Mouse (Mus musculus) liver, adult 2 months (tissue): ENCODE data around the gene Pde7b. TPM values are rescaled to one million over a fixed set of nuclear protein-coding genes. Genes with fewer than 3 reads are reported as not detected.
A peak's percentile ranks its signal among the peaks of the same experiment; 100 is the strongest.
"Not testable (repeated sequence)": the region's sequence is repeated elsewhere in the genome, so short reads cannot be mapped to it uniquely, and the experiment has no call there.

Source experiments
- DNase-seq: peaks from one replicate; pipeline ENCODE4 v3.0.0-alpha.2; 2011; ENCODE audit warnings: low read depth, low spot score; ENCODE audit errors: extremely low read depth
- H3K27ac ChIP-seq: fragments of 200-500 bp; replicated peaks from 2 replicates; pipeline ENCODE4 v1.5.1; 2012; ENCODE audit warnings: low read depth, mild to moderate bottlenecking, control low read depth, inconsistent platforms, low read length; ENCODE audit not compliant: insufficient read depth
- H3K27me3 ChIP-seq: fragments of 200-500 bp; 2 replicates; pipeline ENCODE4 v1.6.1; 2012; ENCODE audit warnings: mild to moderate bottlenecking, moderate library complexity, low read length, inconsistent platforms; ENCODE audit not compliant: control insufficient read depth, insufficient read depth
- H3K36me3 ChIP-seq: fragments of 200-500 bp; 2 replicates; pipeline ENCODE4 v1.6.1; 2012; ENCODE audit warnings: low read length, inconsistent platforms; ENCODE audit not compliant: control insufficient read depth, insufficient read depth
- H3K4me1 ChIP-seq: fragments of 200-500 bp; 2 replicates; pipeline ENCODE4 v1.6.1; 2011; ENCODE audit warnings: low read length; ENCODE audit not compliant: control insufficient read depth, insufficient read depth
- H3K4me3 ChIP-seq: fragments of 200-500 bp; 2 replicates; pipeline ENCODE4 v1.5.1; 2011; ENCODE audit warnings: low read depth, mild to moderate bottlenecking, control low read depth, low read length, moderate library complexity; ENCODE audit not compliant: insufficient read depth
- H3K79me2 ChIP-seq: fragments of 200-500 bp; 2 replicates; pipeline ENCODE4 v1.6.1; 2012; ENCODE audit warnings: inconsistent platforms, mild to moderate bottlenecking, low read length, moderate library complexity; ENCODE audit not compliant: control insufficient read depth, insufficient read depth
- H3K9ac ChIP-seq: fragments of 200-500 bp; 2 replicates; pipeline ENCODE4 v1.6.1; 2012; ENCODE audit warnings: low read depth, mild to moderate bottlenecking, control low read depth, inconsistent platforms, low read length
- CTCF ChIP-seq: fragments of 200-500 bp; IDR thresholded peaks from 2 replicates; pipeline ENCODE4 v1.5.1; 2011; ENCODE audit warnings: low read depth, low read length, control low read depth
- POLR2A ChIP-seq: fragments of 200-500 bp; IDR thresholded peaks from 2 replicates; pipeline ENCODE4 v1.6.1; 2011; ENCODE audit warnings: low read length, control low read depth; ENCODE audit not compliant: insufficient read depth; ENCODE audit errors: extremely low read depth
- WGBS: fragments of 180-500 bp; shearing (Covaris S2); methylation state at CpG from one replicate; pipeline ENCODE4 v1.1.7; 2018; 5-methylcytosine and 5-hydroxymethylcytosine counted together
- polyA plus RNA-seq: library from polyadenylated mRNA; depleted of rRNA; stranded (reverse); fragments of >200 nt; gene quantifications from 2 replicates; pipeline ENCODE4 v1.2.3, GENCODE M21; 2012
- total RNA-seq: library from RNA; depleted of rRNA; stranded (reverse); fragments of >200 nt; gene quantifications from 2 replicates; pipeline ENCODE4 v1.2.3, GENCODE M21; 2014

Gene Pde7b
- total and polyA plus RNA-seq, 2 experiments = 3.1 to 7.9 TPM

DNA sequence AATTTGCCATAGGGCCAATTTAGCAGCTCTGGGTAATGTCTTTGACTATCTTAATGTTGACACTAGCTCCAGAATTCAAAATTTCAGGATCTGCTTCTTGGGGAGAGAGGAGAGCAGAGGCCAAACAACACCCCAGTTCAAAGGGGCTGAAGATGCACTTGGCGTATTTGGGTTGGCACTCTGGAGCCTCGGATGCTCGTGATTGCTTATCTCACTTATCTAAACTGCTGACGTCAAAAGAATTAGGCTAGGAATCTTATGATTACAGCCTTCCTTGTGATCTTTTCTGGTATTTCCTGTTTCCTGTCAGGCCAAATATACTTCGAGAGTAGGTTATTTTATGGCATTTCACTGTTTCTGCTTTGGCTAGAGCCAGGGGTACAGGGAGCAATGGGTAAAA lies 191.1 kb downstream of the Pde7b start:
- Histone ChIP-seq H3K27ac (peak overlapping the region; percentile 68), H3K4me1 (no peaks in the 10 kb centered on the region; the same call in 1 of the 2 replicates), H3K27me3 (no peaks in the 10 kb centered on the region), H3K36me3 (no peaks in the 10 kb centered on the region), H3K79me2 (no peaks in the 10 kb centered on the region), H3K4me3 (no peak overlapping the region), H3K9ac (no peak overlapping the region)
- TF ChIP-seq POLR2A = no peak
- TF ChIP-seq CTCF = no peak
- 46% methylated on average over 5 of the region's 5 CpGs for WGBS
- peak; percentile 26 for DNase-seq

DNA sequence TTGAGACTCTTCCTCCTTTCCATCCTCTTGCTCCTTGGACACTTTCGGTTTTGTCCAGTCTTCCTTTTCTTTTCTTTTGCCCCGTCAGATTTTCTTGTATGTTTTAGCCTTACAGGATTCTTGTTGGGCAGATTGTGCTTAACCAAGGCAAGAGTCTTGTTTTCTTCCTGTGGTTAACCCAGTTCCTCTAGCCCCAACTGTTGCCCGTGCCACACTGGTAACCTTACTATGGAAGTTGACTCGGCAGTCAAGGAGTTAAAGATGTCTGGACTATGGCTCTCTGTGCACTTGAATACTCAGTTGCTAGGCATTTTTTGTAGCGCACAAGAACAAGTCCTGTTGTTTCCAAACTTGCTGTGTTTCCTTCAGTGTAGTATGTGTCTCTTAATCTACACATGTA lies 193.0 kb downstream of the Pde7b start:
- Histone ChIP-seq H3K36me3 (no peaks in the 10 kb centered on the region), H3K9ac (no peak overlapping the region), H3K4me3 (no peak overlapping the region), H3K79me2 (no peaks in the 10 kb centered on the region), H3K27me3 (no peaks in the 10 kb centered on the region), H3K4me1 (no peaks in the 10 kb centered on the region; the same call in 1 of the 2 replicates), H3K27ac (no peak overlapping the region)
- DNase-seq = no peak
- no peak for TF ChIP-seq CTCF
- no peak for TF ChIP-seq POLR2A
- 82% methylated on average over 5 of the region's 5 CpGs for WGBS

DNA sequence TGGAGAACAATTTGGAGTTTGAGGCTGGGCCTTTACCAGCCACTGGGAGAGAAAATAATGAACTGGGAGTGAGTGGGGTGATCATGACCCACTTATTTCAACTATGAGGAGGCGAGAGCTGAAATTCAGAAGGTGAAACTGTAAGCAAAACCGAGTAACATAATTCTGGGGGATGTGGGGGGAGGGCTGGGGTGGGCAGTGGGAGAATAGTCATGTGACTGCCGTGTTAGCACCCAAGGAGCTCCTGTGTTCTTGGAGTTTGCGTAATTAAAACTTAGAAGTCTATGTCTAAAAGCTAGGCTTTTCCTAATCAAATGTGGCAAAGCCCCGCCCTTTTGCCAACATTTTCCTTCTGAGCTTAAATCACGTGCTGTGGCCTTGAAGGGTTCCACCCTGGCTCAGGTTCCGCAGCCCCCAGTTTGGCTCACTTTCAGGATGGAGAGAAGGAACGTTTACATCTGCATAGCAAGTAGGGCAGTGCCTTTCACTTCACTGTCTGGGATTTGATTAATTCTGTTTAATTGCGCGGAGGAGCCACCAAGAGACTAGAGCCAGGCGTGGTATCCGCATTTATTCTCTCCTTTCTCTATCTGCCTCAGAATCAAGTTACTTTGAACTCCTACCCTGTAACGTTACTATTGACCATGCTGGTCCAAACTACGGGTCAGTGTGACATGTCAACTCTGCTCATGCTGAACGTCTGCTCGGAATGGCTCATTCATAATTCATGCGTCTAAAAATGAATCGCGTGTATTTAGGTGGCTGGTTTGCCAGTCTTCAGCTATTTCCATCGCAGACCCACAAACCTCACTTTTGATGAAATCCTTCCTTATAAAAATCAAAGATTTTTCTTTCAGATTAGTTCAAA lies 196.1 kb downstream of the Pde7b start:
- H3K4me1 ChIP-seq = no peaks in the 10 kb centered on the region
- WGBS = 89% methylated on average over 20 of the region's 20 CpGs
- no peak overlapping the region for H3K4me3 ChIP-seq
- TF ChIP-seq POLR2A (no peak), CTCF (no peak)
- H3K79me2 ChIP-seq = no peaks in the 10 kb centered on the region; the same call in 1 of the 2 replicates
- no peak overlapping the region for H3K9ac ChIP-seq
- no peak overlapping the region for H3K27ac ChIP-seq
- no peaks in the 10 kb centered on the region for H3K36me3 ChIP-seq
- no peak for DNase-seq
- no peaks in the 10 kb centered on the region for H3K27me3 ChIP-seq

DNA sequence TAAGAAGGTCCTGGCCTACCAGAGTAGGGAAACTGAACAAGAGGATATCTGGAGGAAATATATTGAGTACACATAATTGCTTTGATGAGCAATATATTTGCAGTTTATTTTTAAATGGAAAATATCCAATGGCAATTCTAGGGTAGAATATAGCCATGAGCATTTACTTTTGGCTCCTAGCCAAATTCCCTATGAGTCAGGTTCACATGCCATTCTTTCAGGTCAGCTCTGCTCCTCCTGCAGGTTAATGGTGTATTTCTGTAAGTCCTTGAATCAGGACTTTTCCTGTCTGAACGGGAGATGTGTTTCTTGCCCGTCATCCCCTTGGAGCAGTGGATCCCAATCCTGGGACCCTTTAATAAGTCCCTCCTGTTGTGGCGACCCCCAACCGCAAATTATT lies 197.1 kb downstream of the Pde7b start:
- no peak for TF ChIP-seq CTCF
- no peak for TF ChIP-seq POLR2A

DNA sequence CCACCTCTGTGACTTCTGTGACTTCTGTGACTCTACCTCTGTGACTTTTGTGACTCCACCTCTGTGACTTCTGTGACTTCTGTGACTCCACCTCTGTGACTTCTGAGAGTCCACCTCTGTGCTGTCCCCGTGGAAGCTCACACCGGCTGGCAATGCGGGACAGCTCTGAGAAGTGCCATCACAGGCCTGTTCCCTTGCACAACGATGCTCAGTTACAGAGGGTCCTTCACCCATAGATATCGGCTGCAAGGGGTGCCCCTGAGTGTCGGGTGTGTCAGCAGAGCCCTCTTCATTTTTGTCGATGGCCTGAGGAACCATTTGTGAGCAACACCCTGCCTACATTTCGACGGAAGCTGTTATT lies 206.4 kb downstream of the Pde7b start:
- Histone ChIP-seq H3K27ac (peak overlapping the region; percentile 32), H3K36me3 (peaks cover 1% of the 10 kb centered on the region; the same call in 1 of the 2 replicates), H3K4me3 (no peak overlapping the region), H3K4me1 (peaks cover 12% of the 10 kb centered on the region; the same call in 1 of the 2 replicates), H3K27me3 (no peaks in the 10 kb centered on the region), H3K79me2 (peaks cover 3% of the 10 kb centered on the region; the same call in 1 of the 2 replicates), H3K9ac (peak overlapping the region; percentile 62)
- peak; percentile 85 for DNase-seq
- 63% methylated on average over 9 of the region's 9 CpGs for WGBS
- no peak for TF ChIP-seq CTCF
- no peak for TF ChIP-seq POLR2A

More for the DNA sequence above, 197.1 kb downstream of the Pde7b start:
- Histone ChIP-seq H3K4me1 (no peaks in the 10 kb centered on the region), H3K4me3 (no peak overlapping the region), H3K27me3 (no peaks in the 10 kb centered on the region), H3K36me3 (no peaks in the 10 kb centered on the region), H3K9ac (no peak overlapping the region), H3K79me2 (no peaks in the 10 kb centered on the region; the same call in 1 of the 2 replicates), H3K27ac (no peak overlapping the region)
- no peak for DNase-seq
- 89% methylated on average over 4 of the region's 4 CpGs for WGBS

DNA sequence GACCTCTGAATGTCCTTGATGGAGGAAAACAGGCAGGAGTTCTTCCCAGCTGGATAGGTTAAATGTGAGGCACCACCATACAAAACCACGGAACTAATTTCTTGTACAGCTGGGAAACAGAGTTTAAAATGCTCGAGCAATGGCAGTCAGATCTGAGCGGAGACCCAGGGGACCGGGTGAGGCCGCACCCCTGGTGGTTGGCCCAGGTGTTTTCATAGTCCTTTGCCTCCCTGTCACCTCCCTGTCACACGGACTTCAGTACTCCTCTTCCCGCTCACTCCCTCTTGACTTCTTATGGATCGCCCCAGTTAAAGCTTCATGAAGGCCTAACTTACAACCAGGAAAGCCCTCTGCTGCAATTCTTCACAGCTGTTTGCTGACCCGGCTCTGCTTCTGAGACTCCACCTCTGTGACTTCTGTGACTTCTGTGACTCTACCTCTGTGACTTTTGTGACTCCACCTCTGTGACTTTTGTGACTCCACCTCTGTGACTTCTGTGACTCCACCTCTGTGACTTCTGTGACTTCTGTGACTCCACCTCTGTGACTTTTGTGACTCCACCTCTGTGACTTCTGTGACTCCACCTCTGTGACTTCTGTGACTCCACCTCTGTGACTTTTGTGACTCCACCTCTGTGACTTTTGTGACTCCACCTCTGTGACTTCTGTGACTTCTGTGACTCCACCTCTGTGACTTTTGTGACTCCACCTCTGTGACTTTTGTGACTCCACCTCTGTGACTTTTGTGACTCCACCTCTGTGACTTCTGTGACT lies 206.9 kb downstream of the Pde7b start:
- H3K79me2 ChIP-seq, H3K36me3 ChIP-seq, H3K27me3 ChIP-seq: not testable (repeated sequence)
- peak; percentile 86 for DNase-seq
- peaks cover 12% of the 10 kb centered on the region; the same call in 1 of the 2 replicates for H3K4me1 ChIP-seq
- TF ChIP-seq CTCF = 0 out of 2 replicates have a peak, but pooled peaks have one; percentile 22
- 28% methylated on average over 9 of the region's 9 CpGs for WGBS
- peak overlapping the region; percentile 83 for H3K9ac ChIP-seq
- H3K4me3 ChIP-seq = peak overlapping the region; percentile 76
- H3K27ac ChIP-seq = peak overlapping the region; percentile 91
